Mouse (Mus musculus) left cerebral cortex, adult 11 months (tissue): Measurements from ENCODE around the gene Mrps11.
A peak's percentile ranks its signal among the peaks of the same experiment; 100 is the strongest.

Source experiments
- DNase-seq: peaks from one replicate; pipeline ENCODE4 v3.0.0; 2022; ENCODE audit warnings: low spot score

The Mrps11 gene

DNA sequence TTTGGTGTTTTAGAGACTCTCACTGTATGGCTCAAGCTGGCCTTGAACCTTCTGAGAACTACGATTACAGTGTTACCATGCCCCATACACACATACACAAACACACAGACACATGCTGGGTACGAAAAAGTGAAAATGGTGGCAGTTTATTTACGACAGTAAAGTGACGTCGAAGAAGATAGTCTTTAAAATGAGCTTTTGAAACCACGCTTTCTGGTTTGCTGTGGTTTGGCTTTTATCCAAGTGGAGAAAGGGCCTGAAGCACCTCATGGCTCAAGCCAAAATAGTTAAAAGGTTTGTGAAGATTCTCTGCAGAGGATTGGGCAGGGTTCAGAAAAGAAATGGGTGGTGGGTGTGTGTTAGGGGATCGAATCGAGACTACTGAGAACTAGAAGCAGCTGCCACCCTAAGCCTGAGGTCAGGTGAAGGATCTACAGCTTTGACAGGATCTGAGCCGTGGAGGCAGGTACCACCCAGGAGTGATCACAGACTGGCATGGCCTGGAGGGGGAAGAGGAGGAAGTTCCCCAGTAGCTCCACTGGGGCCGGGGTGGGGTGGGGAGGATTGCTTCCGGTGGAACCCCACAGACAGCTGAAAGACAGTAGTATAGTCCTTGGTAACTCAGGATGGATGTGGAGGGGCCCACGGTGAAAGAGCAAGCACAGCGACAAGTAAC lies 11.1 kb downstream of the Mrps11 start:
- DNase-seq: no peak

GRCm38 (mm10) chr7:78794571-78795092 lies 11.7 kb downstream of the Mrps11 start:
- DNase-seq: no peak

DNA sequence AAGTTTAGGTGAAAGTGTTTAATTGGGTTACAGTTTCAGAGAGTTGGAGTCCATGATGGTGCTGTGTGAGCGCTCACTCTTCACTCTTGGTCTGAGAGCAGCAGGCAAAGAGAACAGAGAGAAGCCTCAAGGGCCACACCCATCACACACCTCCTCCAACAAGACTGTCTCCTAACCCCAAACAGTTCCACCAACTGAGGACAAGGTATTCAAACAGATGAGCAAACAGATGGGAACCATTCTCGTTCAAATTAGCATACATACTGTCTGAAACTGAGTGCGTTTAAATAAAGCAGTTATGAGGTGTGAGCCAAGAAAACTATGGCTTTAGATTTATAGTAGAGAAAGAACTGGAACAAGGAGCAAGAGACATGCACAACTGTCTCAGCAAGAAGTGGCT lies 13.7 kb downstream of the Mrps11 start:
- peak; percentile 35 for DNase-seq

DNA sequence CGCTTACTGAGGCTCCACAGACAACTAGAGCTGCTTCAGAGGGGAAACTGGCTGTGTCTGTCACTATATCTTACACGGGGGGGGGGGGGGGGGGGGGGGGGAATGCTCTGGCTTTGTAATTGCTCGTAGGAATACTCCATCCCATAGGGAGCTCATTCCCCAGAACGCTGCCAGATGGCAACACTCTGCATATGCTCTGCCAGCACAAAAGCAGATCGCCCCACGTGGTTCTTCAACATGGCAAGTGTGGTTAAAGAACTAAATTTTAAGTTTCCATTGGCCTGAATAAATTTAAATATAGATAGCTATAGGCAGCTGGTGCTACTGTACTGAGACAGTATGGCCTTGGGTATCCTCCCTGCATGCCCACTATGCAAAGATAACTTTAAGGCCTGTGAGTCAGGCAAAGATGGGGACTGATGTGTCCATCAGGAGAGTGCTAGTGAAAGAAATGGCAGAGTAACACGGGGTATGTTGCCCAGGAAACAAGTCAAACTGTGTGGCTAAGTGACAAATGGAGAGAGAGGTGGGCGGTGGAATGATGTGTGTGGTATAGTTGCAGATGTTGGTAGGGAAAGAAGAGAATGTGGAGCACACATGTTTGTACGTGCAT lies 15.0 kb downstream of the Mrps11 start:
- DNase-seq: no peak

- no peak for DNase-seq
Observed at GRCm38 (mm10) chr7:78799730-78800496, 17.0 kb downstream of the Mrps11 start.

- no peak for DNase-seq
Observed at GRCm38 (mm10) chr7:78803841-78804240, 20.9 kb downstream of the Mrps11 start.

DNA sequence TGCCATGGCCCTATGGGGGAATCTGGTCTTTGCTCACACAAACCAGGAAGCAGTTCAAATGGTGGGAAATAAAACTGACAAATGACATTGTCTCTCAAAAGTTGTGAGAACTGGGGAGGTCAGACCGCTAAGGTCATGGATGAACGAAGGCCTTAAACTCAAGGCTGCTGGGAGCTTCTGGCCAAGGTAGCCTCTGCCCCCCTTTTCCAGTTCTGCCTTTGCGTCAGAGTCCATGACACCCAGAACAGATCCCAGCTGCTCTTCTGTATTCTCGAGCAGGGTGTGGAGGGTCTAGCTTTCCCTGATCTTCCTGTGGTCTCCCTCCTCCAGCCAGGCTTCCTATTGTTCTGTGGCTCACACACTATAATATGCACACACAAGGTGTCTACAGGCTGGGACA lies 24.3 kb downstream of the Mrps11 start:
- DNase-seq: no peak

- no peak for DNase-seq
Observed at GRCm38 (mm10) chr7:78813791-78814190, 30.9 kb downstream of the Mrps11 start.

DNA sequence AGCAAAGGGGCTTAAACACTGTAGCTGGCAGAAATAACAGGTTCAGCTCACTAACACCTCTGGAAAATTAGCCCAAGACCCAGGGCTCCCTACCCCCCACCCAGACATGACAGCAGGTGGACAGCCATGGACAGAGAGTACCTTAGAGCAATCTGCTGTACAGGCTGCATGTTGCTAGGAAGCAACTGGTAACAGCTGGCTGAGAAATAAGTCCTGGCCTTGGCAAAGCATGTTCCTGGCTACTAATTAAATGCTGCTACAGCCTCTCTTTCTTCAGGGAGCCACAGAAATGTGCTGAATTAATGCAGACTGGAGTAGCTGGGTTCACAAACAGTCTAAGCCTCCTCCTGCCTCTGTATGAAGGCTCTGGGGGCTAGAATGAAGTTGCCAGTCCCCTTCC lies 31.8 kb downstream of the Mrps11 start:
- DNase-seq: no peak

DNA sequence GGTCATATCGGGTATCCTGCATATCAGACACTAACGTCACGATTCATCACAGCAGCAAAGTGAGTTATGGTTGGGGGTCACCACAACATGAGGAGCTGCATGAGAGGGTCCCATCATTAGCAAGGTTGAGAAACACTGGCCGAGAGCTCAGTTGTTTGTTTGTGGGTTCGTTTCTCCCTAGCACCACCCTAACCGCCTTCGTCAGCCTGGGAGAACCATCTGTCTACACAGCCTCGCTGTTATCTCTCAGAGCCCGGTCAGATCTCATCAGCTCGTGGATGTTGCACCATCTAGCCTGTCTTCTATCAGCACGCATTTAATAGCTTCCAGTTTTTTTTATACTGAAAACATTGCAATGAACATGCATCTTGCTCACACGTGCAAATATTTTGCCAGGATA lies 35.4 kb downstream of the Mrps11 start:
- no peak for DNase-seq

DNA sequence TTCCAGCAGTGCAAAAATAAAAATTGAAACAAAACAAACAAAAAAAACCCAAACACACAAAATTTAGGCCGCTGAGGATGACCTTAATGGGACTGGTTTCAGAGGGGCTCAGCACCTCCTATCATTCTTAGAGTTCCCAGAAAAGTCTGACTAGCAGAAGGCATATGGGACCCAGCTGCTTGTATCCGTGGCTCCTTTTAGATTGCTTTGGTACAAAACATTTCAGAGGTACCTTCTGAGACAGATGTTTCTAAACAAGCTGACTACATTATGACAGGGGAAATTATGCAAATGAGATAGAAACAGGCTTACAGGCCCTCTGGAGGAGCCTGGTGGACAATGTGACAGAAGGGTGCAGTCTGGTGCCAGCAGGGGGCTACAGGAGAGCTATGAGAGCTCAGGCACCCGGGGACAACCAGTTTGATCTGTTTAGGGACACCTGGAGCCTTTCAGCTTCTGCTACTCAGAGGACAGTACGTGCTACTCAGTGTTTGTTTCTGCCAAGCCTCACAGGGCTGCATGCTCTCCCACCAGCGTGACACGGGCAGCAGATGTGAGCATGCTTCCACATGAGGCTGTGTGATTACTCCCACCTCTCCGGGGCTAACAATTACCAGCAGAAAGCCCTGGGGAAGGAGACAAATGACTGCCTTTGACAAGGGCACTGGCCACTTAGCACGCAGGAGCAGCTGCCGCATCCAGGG lies 43.9 kb downstream of the Mrps11 start:
- DNase-seq: no peak

DNA sequence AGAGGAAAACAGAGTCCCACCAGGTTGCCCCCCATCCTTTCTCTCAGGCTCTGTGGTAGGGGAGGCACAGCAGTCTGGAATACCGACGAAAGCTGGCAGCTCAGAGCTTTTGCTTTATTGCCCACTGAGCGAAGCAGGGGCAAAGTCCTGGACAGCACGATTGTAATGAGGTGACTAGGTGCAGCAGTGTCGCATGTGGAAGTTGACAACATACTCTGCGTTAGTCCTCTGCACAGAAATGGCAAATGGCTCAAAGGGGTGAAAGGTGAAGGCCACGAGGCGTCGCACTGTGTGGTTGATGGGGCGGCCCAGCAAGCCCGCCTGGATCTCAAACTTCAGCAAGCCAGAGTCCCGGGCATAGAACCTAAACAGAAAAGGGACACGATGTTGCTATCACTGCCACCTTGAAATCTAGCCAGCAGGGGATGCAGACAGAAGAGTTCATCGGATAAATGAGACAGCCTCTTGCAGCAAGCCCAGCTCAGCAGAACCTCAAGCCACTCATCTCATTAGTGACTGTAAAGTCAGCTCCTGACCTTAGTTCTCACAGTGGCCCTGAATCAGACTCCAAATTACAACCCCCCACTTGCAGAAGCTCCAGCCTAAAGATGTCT lies 44.9 kb downstream of the Mrps11 start:
- DNase-seq: no peak

DNA sequence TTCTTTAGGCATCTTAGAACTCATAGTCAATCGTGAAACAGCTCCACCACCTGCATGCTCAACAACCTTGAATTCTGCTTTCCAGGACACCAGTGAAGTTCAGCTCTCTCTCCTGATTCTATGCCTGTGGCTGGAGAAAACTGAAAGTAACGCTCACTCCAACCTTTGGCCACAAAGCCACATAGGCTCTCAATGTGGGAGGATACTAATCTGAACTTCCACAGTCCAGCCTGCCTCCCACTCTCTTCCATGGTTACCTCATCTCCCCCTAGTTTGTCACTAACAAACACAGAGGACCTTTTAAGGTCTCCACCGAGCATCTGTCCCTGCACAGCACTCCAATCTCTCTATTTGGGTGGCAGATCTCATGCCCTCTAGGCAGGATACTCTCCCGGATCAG lies 52.7 kb downstream of the Mrps11 start:
- no peak for DNase-seq

DNA sequence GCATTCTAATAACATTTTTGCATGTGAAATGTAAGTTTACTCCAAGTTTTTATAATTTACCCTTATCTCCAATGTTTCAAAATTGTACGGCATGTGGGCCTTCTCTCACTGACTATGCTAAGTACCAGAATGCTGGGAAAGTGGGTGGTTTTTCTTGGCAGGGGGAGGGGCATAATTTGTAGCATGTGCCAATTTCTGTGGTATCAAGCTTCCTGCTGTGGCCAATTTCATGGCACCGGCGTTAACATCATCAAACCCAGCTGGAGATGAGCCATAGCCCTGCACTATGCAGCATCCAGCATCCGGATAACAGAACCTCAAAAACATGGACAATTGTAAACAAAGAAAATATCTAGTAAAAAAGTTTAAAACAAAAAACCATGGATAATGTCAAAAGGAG lies 54.3 kb downstream of the Mrps11 start:
- DNase-seq: no peak

DNA sequence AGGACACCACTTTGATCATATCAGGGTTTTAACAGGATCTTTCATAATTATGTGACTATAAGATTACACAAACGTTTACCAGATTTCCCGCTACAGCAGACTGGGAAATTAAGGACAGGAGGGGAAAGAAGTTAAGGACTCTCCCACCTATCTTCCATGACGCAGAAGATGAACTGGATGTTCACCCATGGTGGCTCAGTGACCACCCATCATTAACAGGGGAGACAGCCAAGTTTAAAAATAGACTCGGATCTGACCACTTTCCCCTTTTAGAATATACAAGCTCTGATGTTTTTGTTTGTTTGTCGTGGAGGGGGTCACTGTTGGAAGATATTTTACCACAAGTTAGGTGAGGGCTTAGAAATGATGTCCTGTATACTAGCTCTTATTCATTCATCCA lies 58.7 kb downstream of the Mrps11 start:
- no peak for DNase-seq
